In the genomic region with DNA sequence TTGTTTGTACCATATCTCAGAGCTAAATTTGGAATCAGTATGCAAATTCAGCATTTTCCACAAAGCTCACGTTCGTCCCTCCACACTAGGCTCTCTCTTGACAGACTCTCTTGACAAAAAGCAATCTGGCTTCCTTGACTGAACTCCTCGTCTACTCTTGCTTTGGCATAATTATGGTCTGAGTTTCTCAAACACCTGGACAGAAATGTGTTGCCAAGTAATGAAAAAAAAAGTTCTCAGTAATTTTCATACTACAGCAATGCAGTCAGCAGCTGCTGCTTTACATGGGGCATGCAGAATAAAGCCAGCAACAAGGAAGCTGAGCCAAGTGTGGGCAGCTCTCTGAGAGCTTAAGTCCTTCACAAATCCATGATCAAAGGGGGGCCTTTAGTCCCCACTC, we compare ENCODE assay signal across 18 mouse cellular contexts.
A peak's percentile ranks its signal among the peaks of the same experiment; 100 is the strongest.
DNase-seq lines count a peak whose midpoint lies in the region; ATAC-seq and TF ChIP-seq lines count a peak whose summit lies in the region.
"Had no signal": no experiment of that assay in that cellular context is flagged by ENCODE, and none has a peak within 500 bp of the region (broad histone marks: within the 10 kb centered on the region; RNA-seq: fewer than 3 reads in every experiment).

No protein-coding gene starts in this region.

- H3K4me3 ChIP-seq in forebrain, embryonic 13.5 days: no peak overlapping the region
- no peak overlapping the region for H3K4me3 ChIP-seq in forebrain, embryonic 10.5 days
- H3K4me3 ChIP-seq in CH12.LX (replicated peaks in 1 of 3; ENCODE audit: low read depth in 2 of 3, low read length in 2 of 3, poor library complexity in 1 of 3): no peak overlapping the region
- H3K4me3 ChIP-seq: heart, embryonic 15.5 days; intestine, embryonic 15.5 days; midbrain, embryonic 15.5 days; neural tube, embryonic 12.5 days had no signal

- no peak overlapping the region for H3K27ac ChIP-seq in forebrain, embryonic 13.5 days
- H3K27ac ChIP-seq in forebrain, embryonic 10.5 days: no peak overlapping the region
- no peak overlapping the region for H3K27ac ChIP-seq in CH12.LX (ENCODE audit: insufficient read depth, low read depth)
- H3K27ac ChIP-seq: heart, embryonic 15.5 days; intestine, embryonic 15.5 days; midbrain, embryonic 15.5 days; neural tube, embryonic 12.5 days had no signal

- dilution Hi-C loops in CH12.LX (cut with MboI; ENCODE audit: extremely low pct_ligation_motif_present, extremely low pct_unique_long_range_greater_than_20kb, low sequenced_read_pairs): no loop called here

- TF ChIP-seq RAD21 in CH12.LX (IDR thresholded peaks at IDR 0.05; ENCODE audit: low read depth, low read length): no peak

- DNase-seq in forebrain, embryonic 10.5 days (ENCODE audit: extremely low spot score, low spot score): no peak
- DNase-seq in CH12.LX (ENCODE audit: extremely low read depth): peak; percentile 6
- peak; percentile 8 to 57 for DNase-seq in layer of hippocampus, adult 18-20 months (ENCODE audit: low spot score in 2 of 2)
- DNase-seq in left cerebral cortex, postnatal 36 days (ENCODE audit: low spot score in 2 of 2): peak; percentile 10 to 15
- DNase-seq in spleen, adult 12 weeks (ENCODE audit: low spot score): no peak
- no peak for DNase-seq in Muller cell, postnatal 12 days (ENCODE audit: inconsistent ontology term)
- DNase-seq: cerebellum, adult 11-12 months; heart, adult 11 months; kidney, postnatal 14 days; lung, embryonic 14.5 days had no signal

- H3K36me3 ChIP-seq in forebrain, embryonic 13.5 days (ENCODE audit: poor library complexity, severe bottlenecking): no peaks in the 10 kb centered on the region
- H3K36me3 ChIP-seq in forebrain, embryonic 10.5 days (replicated peaks): no peaks in the 10 kb centered on the region
- H3K36me3 ChIP-seq in CH12.LX (replicated peaks in 1 of 2; ENCODE audit: control insufficient read depth in 1 of 2, insufficient read depth in 1 of 2, low read length in 1 of 2): no peaks in the 10 kb centered on the region
- H3K36me3 ChIP-seq: heart, embryonic 15.5 days; intestine, embryonic 15.5 days; midbrain, embryonic 15.5 days; neural tube, embryonic 12.5 days had no signal

- in situ Hi-C loops in CH12.LX (cut with MboI; ENCODE audit: low pct_ligation_motif_present, low pct_unique_long_range_greater_than_20kb, low sequenced_read_pairs): no loop called here

- no peaks in the 10 kb centered on the region for H3K27me3 ChIP-seq in forebrain, embryonic 13.5 days
- no peaks in the 10 kb centered on the region for H3K27me3 ChIP-seq in forebrain, embryonic 10.5 days (ENCODE audit: poor library complexity, severe bottlenecking)
- no peaks in the 10 kb centered on the region for H3K27me3 ChIP-seq in CH12.LX (replicated peaks)
- H3K27me3 ChIP-seq: heart, embryonic 15.5 days; intestine, embryonic 15.5 days; midbrain, embryonic 15.5 days; neural tube, embryonic 12.5 days had no signal

- 35% methylated on average over 3 of the region's 3 CpGs for WGBS in forebrain, embryonic 13.5 days
- WGBS in forebrain, embryonic 10.5 days: 85% methylated on average over 3 of the region's 3 CpGs

- TF ChIP-seq CTCF in CH12.LX (conservative IDR thresholded peaks at IDR 0.05 in 1 of 2, IDR thresholded peaks at IDR 0.05 in 1 of 2; ENCODE audit: low read depth in 2 of 2, low read length in 2 of 2): no peak

- no peaks in the 10 kb centered on the region for H3K79me2 ChIP-seq in CH12.LX (replicated peaks; ENCODE audit: control insufficient read depth, extremely low read depth, insufficient read depth, poor library complexity, severe bottlenecking)

- peak; percentile 87 for ATAC-seq in forebrain, embryonic 13.5 days
- no peak for ATAC-seq in megakaryocyte-erythroid progenitor cell, adult 5-6 weeks (replicated peaks; ENCODE audit: low FRiP score, low TSS enrichment, poor library complexity, severe bottlenecking)
- ATAC-seq: intestine, embryonic 15.5 days; midbrain, embryonic 15.5 days; Patski had no signal

- no peak for TF ChIP-seq POLR2A in CH12.LX (IDR thresholded peaks at IDR 0.05; ENCODE audit: low read depth, low read length)

- TF ChIP-seq EP300 in CH12.LX (IDR thresholded peaks at IDR 0.05; ENCODE audit: low read length): no peak

- intact Hi-C loops in left cerebral cortex, postnatal 36 days (cut with DNase I): no loop called here

- H3K4me1 ChIP-seq in forebrain, embryonic 13.5 days: no peaks in the 10 kb centered on the region
- no peaks in the 10 kb centered on the region for H3K4me1 ChIP-seq in forebrain, embryonic 10.5 days
- H3K4me1 ChIP-seq in CH12.LX (ENCODE audit: control insufficient read depth in 1 of 2, insufficient read depth in 2 of 2): peaks cover 0 to 4% of the 10 kb centered on the region in 2 experiments; a peak in 1 of 4 replicates
- H3K4me1 ChIP-seq: heart, embryonic 15.5 days; intestine, embryonic 15.5 days; midbrain, embryonic 15.5 days; neural tube, embryonic 12.5 days had no signal

- H3K4me2 ChIP-seq in forebrain, embryonic 13.5 days: no peak overlapping the region
- no peak overlapping the region for H3K4me2 ChIP-seq in CH12.LX (ENCODE audit: insufficient read depth, low read depth, poor library complexity, severe bottlenecking)
- H3K4me2 ChIP-seq: heart, embryonic 15.5 days; intestine, embryonic 15.5 days; liver, embryonic 11.5 days; lung, embryonic 14.5 days; midbrain, embryonic 15.5 days; neural tube, embryonic 12.5 days had no signal

- no peaks in the 10 kb centered on the region for H3K9me3 ChIP-seq in forebrain, embryonic 13.5 days (replicated peaks)
- no peaks in the 10 kb centered on the region for H3K9me3 ChIP-seq in forebrain, embryonic 10.5 days
- H3K9me3 ChIP-seq in CH12.LX (replicated peaks; ENCODE audit: low read length): peaks cover 8% of the 10 kb centered on the region
- H3K9me3 ChIP-seq: heart, embryonic 15.5 days; intestine, embryonic 15.5 days; midbrain, embryonic 15.5 days; neural tube, embryonic 12.5 days had no signal

- no peak overlapping the region for H3K9ac ChIP-seq in forebrain, embryonic 13.5 days
- H3K9ac ChIP-seq in CH12.LX (ENCODE audit: insufficient read depth, low read depth): no peak overlapping the region
- H3K9ac ChIP-seq: heart, embryonic 15.5 days; intestine, embryonic 15.5 days; lung, embryonic 14.5 days; midbrain, embryonic 15.5 days; neural tube, embryonic 12.5 days had no signal

TF ChIP-seq in CH12.LX, 34 proteins besides CTCF, POLR2A, EP300 and RAD21:
- no peak for TF ChIP-seq SMC3 (IDR thresholded peaks at IDR 0.05; ENCODE audit: low read depth, low read length)
- no peak for TF ChIP-seq KAT2A (IDR thresholded peaks at IDR 0.05; ENCODE audit: insufficient replicate concordance, low read length)
- TF ChIP-seq UBTF (IDR thresholded peaks at IDR 0.05; ENCODE audit: low read depth, low read length): no peak
- no peak for TF ChIP-seq ZKSCAN1 (IDR thresholded peaks at IDR 0.05; ENCODE audit: borderline replicate concordance, low read depth, low read length)
- TF ChIP-seq ETS1 (conservative IDR thresholded peaks at IDR 0.05; ENCODE audit: low read depth, low read length): no peak
- TF ChIP-seq CHD2 (IDR thresholded peaks at IDR 0.05; ENCODE audit: low read length): no peak
- TF ChIP-seq CHD1 (IDR thresholded peaks at IDR 0.05; ENCODE audit: low read depth, low read length): no peak

Comparison
In these comparisons a context has a peak if more than half of its experiments do, and no peak if none do; other contexts are left out.
1. DNase-seq: peak in CH12.LX (single experiment), layer of hippocampus, adult 18-20 months (2 of 2) and left cerebral cortex, postnatal 36 days (2 of 2); none in forebrain, embryonic 10.5 days (single experiment), spleen, adult 12 weeks (single experiment) and Muller cell, postnatal 12 days (single experiment).